Mouse (Mus musculus) B cell, adult 67 days (primary cell): ENCODE data around the gene Mrc1. TPM values are rescaled to one million over a fixed set of nuclear protein-coding genes. Genes with fewer than 3 reads are reported as not detected.

ENCODE experiments used
- total RNA-seq, 2 experiments: library from RNA; stranded (reverse); gene quantifications; 4 replicates each; pipeline ENCODE4 v1.2.4; 2023

Gene Mrc1
- total RNA-seq: 1 to 10 TPM; 1.2 to 2.8 TPM

DNA sequence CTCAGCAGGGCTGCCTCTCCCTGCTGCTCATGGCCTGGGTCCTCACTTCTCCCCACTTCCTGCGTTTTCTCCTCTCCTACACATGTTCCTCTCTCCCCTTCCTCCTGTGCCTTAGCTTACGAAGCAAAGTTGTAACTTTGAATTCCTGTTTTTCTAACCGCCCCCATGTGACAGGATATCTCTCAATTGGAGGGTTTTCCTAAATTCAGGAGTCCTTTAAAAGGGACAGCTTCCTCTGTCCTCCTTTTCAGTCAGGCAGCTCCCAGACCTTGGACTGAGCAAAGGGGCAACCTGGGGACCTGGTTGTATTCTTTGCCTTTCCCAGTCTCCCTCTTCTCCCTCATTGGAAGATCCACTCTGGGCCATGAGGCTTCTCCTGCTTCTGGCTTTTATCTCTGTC, at the start of gene Mrc1:
Gene Mrc1 (plus strand): TSS at position 244 of the 400 bp plus-strand sequence.

Other genes starting within 250 kb of the Mrc1 start
- not detected for gene Hacd1, start 173.3 kb upstream of the Mrc1 start, total RNA-seq
- gene Stam, start 155.3 kb upstream of the Mrc1 start, total RNA-seq: 10 to 100 TPM; 35.0 to 40.6 TPM
- not detected for gene Tmem236, start 54.9 kb upstream of the Mrc1 start, total RNA-seq
- gene Slc39a12, start 158.9 kb downstream of the Mrc1 start, total RNA-seq: not detected